Mouse (Mus musculus) left cerebral cortex, adult 9 months (tissue): ENCODE measurements around the gene Commd2.

Source experiments
- DNase-seq, 2 experiments: peaks; one replicate each; pipeline ENCODE4 v3.0.0; 2022; ENCODE audit warnings: low spot score in 2 of 2

Gene Commd2

DNA sequence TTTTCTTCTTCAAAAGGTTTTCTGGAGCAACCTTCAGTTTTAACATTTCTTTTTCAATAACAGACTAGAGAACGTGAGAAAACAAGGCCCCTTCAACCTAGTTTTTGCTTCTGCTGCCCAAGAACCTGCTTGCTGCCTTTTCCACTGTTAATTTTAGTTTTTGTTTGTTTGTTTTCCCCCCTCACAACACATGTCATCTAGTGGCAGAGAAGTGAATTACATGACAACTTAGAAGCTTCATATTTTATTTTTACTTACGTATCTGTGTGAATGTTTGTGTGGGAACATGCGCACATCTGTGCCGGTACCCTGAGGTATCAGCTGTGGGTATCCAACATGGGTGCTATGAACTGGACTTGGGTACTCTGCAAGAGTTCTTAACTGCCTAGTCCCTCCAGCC lies 35.9 kb downstream of the Commd2 start:
- DNase-seq = no peak

DNA sequence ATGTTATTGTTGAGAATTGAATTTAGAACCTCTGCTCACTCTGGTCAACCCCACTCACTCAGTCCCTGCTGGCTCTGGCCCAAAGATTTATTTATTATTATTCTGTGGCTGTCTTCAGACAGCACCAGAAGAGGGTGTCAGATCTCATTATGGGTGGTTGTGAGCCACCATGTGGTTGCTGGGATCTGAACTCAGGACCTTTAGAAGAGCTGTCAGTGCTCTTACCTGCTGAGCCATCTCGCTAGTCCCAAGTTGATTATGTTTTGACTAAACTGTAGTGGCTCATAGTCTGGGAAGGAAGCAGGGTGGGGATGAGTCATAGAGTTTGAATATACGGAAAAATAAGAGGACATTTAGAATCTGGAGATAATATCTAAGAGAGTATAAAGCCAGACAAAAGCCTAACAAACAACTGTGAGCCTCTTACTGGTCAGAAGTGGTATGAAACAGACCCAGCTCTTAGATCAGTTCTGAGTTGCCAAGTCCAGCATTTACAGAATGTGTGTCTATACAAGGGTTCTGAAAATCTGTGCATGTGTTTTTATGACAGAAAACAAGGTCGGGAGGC lies 39.0 kb downstream of the Commd2 start:
- DNase-seq = no peak

DNA sequence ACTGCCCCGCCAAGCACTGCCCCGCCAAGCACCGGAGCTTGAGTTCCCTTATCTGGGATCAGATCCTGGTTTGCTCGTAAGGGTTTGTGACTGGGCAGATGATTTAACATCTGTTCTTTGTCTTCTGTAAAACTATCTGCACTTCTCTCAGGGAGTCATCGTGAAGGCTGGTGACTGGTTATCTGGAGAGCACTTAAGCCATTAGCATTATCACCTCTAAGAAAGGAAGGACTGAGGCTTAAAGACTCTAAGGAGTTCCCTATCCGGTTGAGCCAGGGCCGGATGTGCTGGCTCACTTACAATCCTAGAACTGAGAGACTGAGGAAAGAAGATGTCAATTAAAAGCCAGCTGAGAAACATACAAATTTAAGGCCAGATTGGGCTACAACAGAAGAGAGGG lies 39.7 kb downstream of the Commd2 start:
- no peak for DNase-seq

DNA sequence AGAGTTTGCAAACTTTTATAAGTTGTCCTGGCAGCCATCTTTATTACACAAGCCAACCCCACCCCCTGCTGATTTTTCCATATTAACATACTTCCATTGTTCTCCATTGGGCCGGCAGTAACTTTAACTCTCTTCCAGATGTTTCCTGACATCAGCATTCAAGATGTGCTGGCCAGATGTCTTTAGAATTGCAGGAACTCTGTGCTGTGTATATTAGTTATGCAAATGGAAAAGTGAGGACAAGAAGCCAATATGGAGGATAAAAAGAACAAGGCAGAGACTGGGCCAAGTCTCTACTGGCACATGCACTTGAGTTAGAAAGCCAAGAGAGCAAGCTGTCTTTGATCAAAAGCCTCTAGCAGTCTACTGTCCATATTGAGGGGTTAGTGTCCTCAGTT lies 46.9 kb downstream of the Commd2 start:
- DNase-seq = no peak

DNA sequence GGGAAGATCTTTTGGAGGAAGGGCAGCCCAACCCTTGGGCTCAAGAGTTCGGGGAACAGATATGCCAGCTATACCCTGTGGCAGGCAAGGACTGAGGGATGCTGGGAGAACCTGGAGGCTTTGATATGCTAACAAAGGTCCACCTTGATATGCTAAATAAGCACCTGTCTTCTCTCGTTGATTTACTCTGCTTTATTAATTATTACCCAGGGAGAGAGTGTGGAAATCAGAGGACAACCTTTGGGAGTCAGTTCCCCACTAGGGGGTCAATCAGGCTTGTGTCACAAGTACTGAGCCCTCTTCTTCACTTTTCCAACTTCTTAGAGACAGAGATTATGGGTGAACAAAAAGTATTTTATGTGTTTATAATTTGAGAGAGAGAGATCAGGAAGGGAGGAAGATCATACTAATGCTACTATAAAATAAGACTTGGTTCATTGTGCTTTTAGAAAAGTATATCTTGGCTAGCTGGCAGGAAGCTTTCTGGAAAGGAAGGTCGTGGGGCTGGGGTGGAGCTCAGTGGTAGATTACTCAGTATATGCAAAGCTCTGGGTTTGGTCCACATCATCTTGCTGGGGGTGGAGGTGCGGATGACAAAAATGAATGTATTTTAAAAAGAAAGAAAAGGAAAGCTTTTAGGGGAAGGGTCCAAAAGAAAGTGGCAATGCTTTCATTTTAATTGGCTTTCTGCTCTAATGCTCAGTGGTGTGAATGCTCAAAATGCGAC lies 47.5 kb downstream of the Commd2 start:
- no peak for DNase-seq

DNA sequence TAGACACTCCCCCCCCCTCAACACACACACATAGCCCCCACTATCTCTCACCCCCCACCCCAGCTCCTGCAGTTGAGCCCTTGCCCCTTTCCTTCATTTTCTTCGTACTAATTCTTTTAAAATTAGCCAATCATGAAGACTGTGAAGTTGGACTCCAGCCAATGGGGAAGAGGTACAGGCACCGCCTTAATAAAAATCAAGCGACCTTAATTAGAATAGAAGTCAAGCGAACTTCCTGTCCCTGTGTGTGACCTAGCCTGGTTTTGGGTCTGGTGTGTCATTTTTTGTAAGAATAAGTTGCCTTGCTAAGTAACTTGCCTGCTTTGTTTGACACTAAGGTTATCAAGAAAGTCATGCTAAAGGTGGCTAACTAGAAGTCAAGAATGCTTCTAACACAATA lies 48.9 kb downstream of the Commd2 start:
- DNase-seq = no peak

- no peak for DNase-seq
Measured at GRCm38 (mm10) chr3:57596566-57596965, 54.9 kb downstream of the Commd2 start.

DNA sequence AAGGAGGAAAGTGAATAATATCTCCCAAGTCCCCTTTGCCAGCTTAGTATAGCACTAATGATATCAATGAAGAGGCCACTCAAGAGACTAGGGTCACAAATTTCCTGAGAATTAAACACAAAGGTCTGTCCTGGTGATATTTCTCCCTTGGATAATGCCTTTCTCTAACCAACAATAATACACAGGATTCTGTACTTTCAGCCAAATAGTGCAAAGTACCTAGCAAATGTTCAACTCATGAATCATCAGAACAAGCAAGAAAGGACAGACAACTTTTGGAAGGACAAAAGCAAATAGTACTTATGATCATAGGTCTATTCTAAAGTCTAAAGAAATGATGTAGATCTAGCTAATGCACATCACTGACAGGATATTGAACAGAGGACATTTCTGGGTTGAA lies 56.0 kb downstream of the Commd2 start:
- no peak for DNase-seq
